Mouse (Mus musculus): Measurements from ENCODE around the gene Gm49416. TPM values are rescaled to one million over a fixed set of nuclear protein-coding genes. Genes with fewer than 3 reads are reported as not detected.

The Gm49416 gene
- 0.08 TPM in 1 of 2 replicates, not detected in the other for polyA plus RNA-seq (2012; rRNA removed)

GRCm38 (mm10) chr19:8888511-8889385 is at the start of gene Gm49416, which contains the start of gene 1810009A15Rik:
Gm49416 (plus strand) TSS chr19:8888926.
1810009A15Rik (plus strand) TSS chr19:8888853.

GRCm38 (mm10) chr19:8839103-8839907 is 49.4 kb upstream of the Gm49416 start, which contains the start of gene Gng3:
Gng3 (minus strand) TSS chr19:8839194.

GRCm38 (mm10) chr19:8850402-8850901 is 38.3 kb upstream of the Gm49416 start, which contains the start of gene Lrrn4cl:
Lrrn4cl (plus strand) TSS chr19:8850768.

GRCm38 (mm10) chr19:8871267-8872186 is 17.2 kb upstream of the Gm49416 start, which contains the start of gene Ubxn1:
Ubxn1 (plus strand) TSS chr19:8871496.

GRCm38 (mm10) chr19:8880311-8881033 is 8.3 kb upstream of the Gm49416 start, which contains the start of gene Uqcc3:
Uqcc3 (minus strand) TSS chr19:8880923.

GRCm38 (mm10) chr19:8883616-8884015 is 5.1 kb upstream of the Gm49416 start, which contains the start of the genes Lbhd1 and Gm49403:
Lbhd1 (plus strand) TSS chr19:8883732.
Gm49403 (plus strand) TSS chr19:8883930.

GRCm38 (mm10) chr19:8892829-8893766 is 4.4 kb downstream of the Gm49416 start, which contains the start of gene Ints5:
Ints5 (plus strand) TSS chr19:8893005.

GRCm38 (mm10) chr19:8897865-8898495 is 9.3 kb downstream of the Gm49416 start, which contains the start of gene Ganab:
Ganab (plus strand) TSS chr19:8898071.

GRCm38 (mm10) chr19:8920073-8920736 is 31.5 kb downstream of the Gm49416 start, which contains the start of gene B3gat3:
B3gat3 (plus strand) TSS chr19:8920374.

GRCm38 (mm10) chr19:8929224-8930088 is 40.7 kb downstream of the Gm49416 start, which contains the start of the genes Rom1 and Eml3:
Rom1 (minus strand) TSS chr19:8929356.
Eml3 (plus strand) TSS chr19:8929552.

GRCm38 (mm10) chr19:8941515-8942217 is 52.9 kb downstream of the Gm49416 start, which contains the start of gene Mta2:
Mta2 (plus strand) TSS chr19:8941875.

Other genes starting within 250 kb of the Gm49416 start
- gene Chrm1, start 225.1 kb upstream of the Gm49416 start, polyA plus RNA-seq (2012; rRNA removed): not detected in 2 replicates
- 81.8 and 84.2 TPM in 2 replicates for gene Slc3a2, start 165.6 kb upstream of the Gm49416 start, polyA plus RNA-seq (2012; rRNA removed)
- 32.2 and 39.3 TPM in 2 replicates for gene Wdr74, start 153.1 kb upstream of the Gm49416 start, polyA plus RNA-seq (2012; rRNA removed)
- gene 1700092M07Rik, start 148.2 kb upstream of the Gm49416 start, polyA plus RNA-seq (2012; rRNA removed): 0.75 and 1.0 TPM in 2 replicates
- gene Stx5a, start 147.5 kb upstream of the Gm49416 start, polyA plus RNA-seq (2012; rRNA removed): 31.7 and 36.3 TPM in 2 replicates
- 85.1 and 95.1 TPM in 2 replicates for gene Nxf1, start 131.9 kb upstream of the Gm49416 start, polyA plus RNA-seq (2012; rRNA removed)
- gene Tmem223, start 117.9 kb upstream of the Gm49416 start, polyA plus RNA-seq (2012; rRNA removed): 33.9 and 43.4 TPM in 2 replicates
- 51.7 and 63.6 TPM in 2 replicates for gene Tmem179b, start 114.5 kb upstream of the Gm49416 start, polyA plus RNA-seq (2012; rRNA removed)
- 7.1 and 8.8 TPM in 2 replicates for gene Taf6l, start 102.5 kb upstream of the Gm49416 start, polyA plus RNA-seq (2012; rRNA removed)
- 57.0 and 60.6 TPM in 2 replicates for gene Polr2g, start 90.3 kb upstream of the Gm49416 start, polyA plus RNA-seq (2012; rRNA removed)
- gene Zbtb3, start 86.4 kb upstream of the Gm49416 start, polyA plus RNA-seq (2012; rRNA removed): 0.74 and 1.0 TPM in 2 replicates
- gene Ttc9c, start 69.6 kb upstream of the Gm49416 start, polyA plus RNA-seq (2012; rRNA removed): 16.9 and 19.7 TPM in 2 replicates
- gene Hnrnpul2, start 68.9 kb upstream of the Gm49416 start, polyA plus RNA-seq (2012; rRNA removed): 42.8 and 44.0 TPM in 2 replicates
- 1.3 and 1.5 TPM in 2 replicates for gene AC129217.1, start 59.2 kb upstream of the Gm49416 start, polyA plus RNA-seq (2012; rRNA removed)
- gene Bscl2, start 51.5 kb upstream of the Gm49416 start, polyA plus RNA-seq (2012; rRNA removed): 15.4 and 21.0 TPM in 2 replicates
- 0.01 and 0.05 TPM in 2 replicates for gene Gng3, start 49.7 kb upstream of the Gm49416 start, polyA plus RNA-seq (2012; rRNA removed)
- gene Lrrn4cl, start 38.2 kb upstream of the Gm49416 start, polyA plus RNA-seq (2012; rRNA removed): 0.12 TPM in 2 replicates
- 66.5 and 70.7 TPM in 2 replicates for gene Ubxn1, start 17.4 kb upstream of the Gm49416 start, polyA plus RNA-seq (2012; rRNA removed)
- 24.0 and 25.5 TPM in 2 replicates for gene Uqcc3, start 8.0 kb upstream of the Gm49416 start, polyA plus RNA-seq (2012; rRNA removed)
- gene Lbhd1, start 5.2 kb upstream of the Gm49416 start, polyA plus RNA-seq (2012; rRNA removed): 3.7 and 4.3 TPM in 2 replicates
- gene Gm49403, start 5.0 kb upstream of the Gm49416 start, polyA plus RNA-seq (2012; rRNA removed): not detected in 2 replicates
- 56.4 and 61.7 TPM in 2 replicates for gene 1810009A15Rik, start 73 bp upstream of the Gm49416 start, polyA plus RNA-seq (2012; rRNA removed)
- 10.3 and 12.8 TPM in 2 replicates for gene Ints5, start 4.1 kb downstream of the Gm49416 start, polyA plus RNA-seq (2012; rRNA removed)
- 44.2 and 53.9 TPM in 2 replicates for gene Ganab, start 9.1 kb downstream of the Gm49416 start, polyA plus RNA-seq (2012; rRNA removed)
- 22.5 and 27.4 TPM in 2 replicates for gene B3gat3, start 31.4 kb downstream of the Gm49416 start, polyA plus RNA-seq (2012; rRNA removed)
- 1.9 and 2.8 TPM in 2 replicates for gene Rom1, start 40.4 kb downstream of the Gm49416 start, polyA plus RNA-seq (2012; rRNA removed)
- gene Eml3, start 40.6 kb downstream of the Gm49416 start, polyA plus RNA-seq (2012; rRNA removed): 9.7 and 11.0 TPM in 2 replicates
- gene Mta2, start 52.9 kb downstream of the Gm49416 start, polyA plus RNA-seq (2012; rRNA removed): 20.0 and 28.3 TPM in 2 replicates
- 9.8 and 10.6 TPM in 2 replicates for gene Tut1, start 64.9 kb downstream of the Gm49416 start, polyA plus RNA-seq (2012; rRNA removed)
- 194 and 208 TPM in 2 replicates for gene Eef1g, start 78.1 kb downstream of the Gm49416 start, polyA plus RNA-seq (2012; rRNA removed)
- 0.90 and 1.2 TPM in 2 replicates for gene Ahnak, start 100.4 kb downstream of the Gm49416 start, polyA plus RNA-seq (2012; rRNA removed)
- not detected in 2 replicates for gene Scgb1a1, start 199.0 kb downstream of the Gm49416 start, polyA plus RNA-seq (2012; rRNA removed)
- gene Asrgl1, start 246.7 kb downstream of the Gm49416 start, polyA plus RNA-seq (2012; rRNA removed): 3.2 and 4.3 TPM in 2 replicates

Measured in liver, embryonic 14 days (tissue).